Mouse (Mus musculus) G1E (cell line): ENCODE data around the gene Adprh.

Experiments
- CTCF ChIP-seq: IDR thresholded peaks from 2 replicates; pipeline ENCODE4 v1.5.1; 2012; ENCODE audit warnings: low read depth, low read length, inconsistent platforms, mixed read lengths
- GATA1 ChIP-seq: IDR thresholded peaks from 2 replicates; pipeline ENCODE4 v1.6.1; 2012; ENCODE audit warnings: borderline replicate concordance, low read length, inconsistent platforms, mixed read lengths
- GATA2 ChIP-seq: IDR thresholded peaks from 2 replicates; pipeline ENCODE4 v1.6.1; 2012; ENCODE audit warnings: low read depth, low read length, inconsistent platforms, borderline replicate concordance
- POLR2AphosphoS5 ChIP-seq: IDR thresholded peaks from 2 replicates; pipeline ENCODE4 v1.6.1; 2012; ENCODE audit warnings: low read depth, low read length, inconsistent platforms; ENCODE audit not compliant: insufficient replicate concordance
- TAL1 ChIP-seq: conservative IDR thresholded peaks from 2 replicates; pipeline ENCODE4 v1.6.1; 2012; ENCODE audit warnings: low read depth, low read length, inconsistent platforms, mixed read lengths

DNA sequence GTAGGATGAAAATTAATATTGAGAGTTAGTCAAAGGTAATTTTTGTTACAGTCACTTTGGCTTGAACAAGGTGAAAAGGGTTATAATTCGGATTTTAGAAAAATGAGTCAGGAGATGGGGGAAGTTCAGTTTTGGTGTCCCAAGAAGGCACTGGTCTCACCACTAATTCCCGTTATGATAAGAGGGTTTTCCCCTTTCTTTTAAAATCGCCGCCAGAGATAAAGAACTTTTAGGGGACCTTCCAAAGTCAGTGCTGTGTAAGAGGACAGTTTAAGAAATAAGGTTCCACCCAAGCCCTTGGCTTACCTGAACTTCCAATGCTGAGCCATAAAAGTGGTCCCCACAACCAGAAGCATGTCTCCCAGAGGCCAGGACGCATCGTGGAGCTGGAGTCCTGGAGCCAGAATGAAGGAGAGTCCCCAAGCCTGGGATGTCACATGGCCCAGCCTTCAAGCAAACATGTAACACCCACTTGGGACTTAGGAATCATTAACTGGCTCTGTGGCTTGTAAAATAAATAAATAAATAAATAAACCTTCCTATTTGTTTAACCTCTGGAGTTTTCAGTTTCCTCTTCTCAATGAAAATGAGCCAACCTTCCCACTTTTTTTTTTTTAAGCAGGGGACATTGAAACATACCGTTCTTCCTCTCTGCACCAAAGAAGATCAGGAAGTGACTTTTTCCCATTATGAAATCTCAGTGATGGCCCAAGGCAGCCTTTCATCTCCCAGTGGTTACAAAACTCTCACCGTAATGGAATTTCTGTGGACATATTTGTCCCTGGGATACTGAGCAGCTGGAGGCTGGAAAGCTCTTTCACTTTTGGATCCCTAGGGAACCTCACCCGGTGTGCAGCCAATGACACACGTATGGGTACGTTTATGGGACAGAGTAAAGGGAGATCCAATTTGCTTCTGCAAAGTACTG lies 19.7 kb downstream of the Adprh start, which contains the start of gene Pla1a:
- no peak for TF ChIP-seq CTCF
- no peak for TF ChIP-seq GATA1
- TF ChIP-seq POLR2AphosphoS5 = no peak
- no peak for TF ChIP-seq GATA2
- no peak for TF ChIP-seq TAL1
